Mouse (Mus musculus) midbrain, embryonic 13.5 days (tissue): ENCODE measurements at regions not wholly inside any gene's neighbourhood (a gene's known extent, or its start where the extent isn't known, plus 50 kb on each side); places are given as distances from the start of the nearest gene placed in this dataset.

ENCODE experiments used
- ATAC-seq: fragments of 200-750 bp; cut with Nextera tagmentation; 2 replicates; pipeline ENCODE4 v1.8.0; 2017; ENCODE audit warnings: mild to moderate bottlenecking, moderate TSS enrichment, moderate library complexity
- H3K27ac ChIP-seq: fragments of 300-500 bp; sonication (generic); 2 replicates; pipeline ENCODE4 v1.5.1; 2015; ENCODE audit warnings: inconsistent platforms, mild to moderate bottlenecking, moderate library complexity
- H3K27me3 ChIP-seq: fragments of 300-500 bp; sonication (generic); 2 replicates; pipeline ENCODE4 v1.6.1; 2015; ENCODE audit warnings: mild to moderate bottlenecking, inconsistent platforms
- H3K36me3 ChIP-seq: fragments of 300-500 bp; sonication (generic); 2 replicates; pipeline ENCODE4 v1.6.1; 2015; ENCODE audit warnings: mild to moderate bottlenecking, inconsistent platforms
- H3K4me1 ChIP-seq: fragments of 300-500 bp; sonication (generic); replicated peaks from 2 replicates; pipeline ENCODE4 v1.6.1; 2015; ENCODE audit warnings: inconsistent platforms
- H3K4me2 ChIP-seq: fragments of 300-500 bp; sonication (generic); replicated peaks from 2 replicates; pipeline ENCODE4 v1.6.1; 2015; ENCODE audit warnings: moderate library complexity, mild to moderate bottlenecking, inconsistent platforms
- H3K4me3 ChIP-seq: fragments of 300-500 bp; sonication (generic); replicated peaks from 2 replicates; pipeline ENCODE4 v1.5.1; 2015; ENCODE audit warnings: mild to moderate bottlenecking, inconsistent platforms
- H3K9ac ChIP-seq: fragments of 300-500 bp; sonication (generic); replicated peaks from 2 replicates; pipeline ENCODE4 v1.6.1; 2015; ENCODE audit warnings: mild to moderate bottlenecking, inconsistent platforms
- H3K9me3 ChIP-seq: fragments of 300-500 bp; sonication (generic); 2 replicates; pipeline ENCODE4 v1.6.1; 2016; ENCODE audit warnings: mild to moderate bottlenecking, inconsistent platforms
- WGBS: fragments of 180-500 bp; shearing (Covaris S2); methylation state at CpG from one replicate; pipeline ENCODE4 v1.1.7; 2015; 5-methylcytosine and 5-hydroxymethylcytosine counted together

DNA sequence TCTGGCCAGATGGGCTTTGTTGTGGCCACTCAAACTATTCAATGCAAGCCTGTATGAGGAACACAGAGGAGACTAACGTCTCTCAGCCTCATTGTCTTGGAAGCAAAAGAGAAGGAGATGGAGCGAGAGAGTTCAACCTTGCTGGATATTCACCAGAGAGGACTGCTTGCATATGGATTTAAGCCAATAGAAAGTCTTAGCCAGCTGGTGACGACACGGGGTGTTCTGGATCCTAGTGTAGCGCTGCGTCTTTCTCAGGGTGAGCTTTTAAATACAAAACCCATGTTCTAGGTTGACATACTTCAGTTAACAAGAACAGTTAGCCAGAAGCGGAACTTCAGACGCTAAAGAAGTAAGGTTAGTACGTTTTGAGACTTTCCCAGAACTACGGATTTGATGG, 174.9 kb downstream of the Plpp3 start:
- Histone ChIP-seq H3K4me2 (no peak overlapping the region), H3K27ac (no peak overlapping the region), H3K36me3 (no peaks in the 10 kb centered on the region), H3K4me1 (no peaks in the 10 kb centered on the region), H3K9ac (no peak overlapping the region), H3K9me3 (no peaks in the 10 kb centered on the region), H3K27me3 (no peaks in the 10 kb centered on the region), H3K4me3 (no peak overlapping the region)
- ATAC-seq, result no peak
- 92% methylated on average over 10 of the region's 10 CpGs for WGBS

DNA sequence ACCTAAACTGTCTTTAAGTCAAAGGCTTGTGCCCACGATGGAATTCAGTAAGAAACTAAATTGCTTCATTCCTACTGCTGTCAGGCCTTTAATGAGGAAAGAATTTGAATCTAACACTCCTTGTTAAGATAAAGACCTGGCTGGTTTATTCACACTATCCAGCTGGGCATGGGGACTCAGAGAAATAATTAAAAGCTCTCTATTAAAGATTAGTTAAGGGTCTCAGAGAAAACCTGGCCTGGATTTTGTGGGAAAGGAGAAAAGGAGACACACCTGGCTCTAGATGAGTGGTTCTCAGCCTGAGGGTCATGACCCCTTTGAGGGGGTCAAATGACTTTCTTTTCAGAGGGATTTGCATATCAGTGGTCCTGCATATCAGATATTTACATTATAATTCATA, 178.7 kb downstream of the Plpp3 start:
- ATAC-seq, result no peak
- no peaks in the 10 kb centered on the region for H3K36me3 ChIP-seq
- no peaks in the 10 kb centered on the region for H3K27me3 ChIP-seq
- H3K4me1 ChIP-seq, result no peaks in the 10 kb centered on the region
- H3K27ac ChIP-seq, result no peak overlapping the region
- 20% methylated on average over 1 of the region's 1 CpGs for WGBS
- H3K4me3 ChIP-seq, result no peak overlapping the region
- H3K9me3 ChIP-seq, result no peaks in the 10 kb centered on the region
- no peak overlapping the region for H3K4me2 ChIP-seq
- H3K9ac ChIP-seq, result no peak overlapping the region

DNA sequence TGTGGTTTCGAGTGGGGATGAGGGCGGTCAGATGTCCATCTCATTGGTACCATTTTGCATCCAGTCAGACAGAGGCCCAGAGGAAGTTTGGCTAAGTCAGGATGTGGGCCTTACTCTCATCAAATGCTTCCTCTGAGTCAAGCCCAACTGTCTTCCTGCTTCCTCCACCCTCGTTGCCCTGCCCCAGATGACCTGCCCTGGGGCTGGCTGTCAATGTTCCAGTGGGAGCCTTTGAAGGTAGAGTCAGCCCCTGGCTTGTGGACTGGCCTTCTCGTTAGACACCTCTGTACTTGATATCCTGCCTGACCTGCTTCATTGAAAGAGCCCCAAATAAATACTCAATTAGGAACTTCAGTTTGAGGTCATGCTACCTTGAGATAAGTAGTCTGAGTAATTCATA, 179.4 kb downstream of the Plpp3 start:
- ATAC-seq, result no peak
- H3K4me1 ChIP-seq, result no peaks in the 10 kb centered on the region
- no peak overlapping the region for H3K27ac ChIP-seq
- no peak overlapping the region for H3K4me2 ChIP-seq
- no peaks in the 10 kb centered on the region for H3K27me3 ChIP-seq
- H3K9ac ChIP-seq, result no peak overlapping the region
- no peaks in the 10 kb centered on the region for H3K36me3 ChIP-seq
- no peaks in the 10 kb centered on the region for H3K9me3 ChIP-seq
- H3K4me3 ChIP-seq, result no peak overlapping the region
- WGBS, result 73% methylated on average over 4 of the region's 4 CpGs

DNA sequence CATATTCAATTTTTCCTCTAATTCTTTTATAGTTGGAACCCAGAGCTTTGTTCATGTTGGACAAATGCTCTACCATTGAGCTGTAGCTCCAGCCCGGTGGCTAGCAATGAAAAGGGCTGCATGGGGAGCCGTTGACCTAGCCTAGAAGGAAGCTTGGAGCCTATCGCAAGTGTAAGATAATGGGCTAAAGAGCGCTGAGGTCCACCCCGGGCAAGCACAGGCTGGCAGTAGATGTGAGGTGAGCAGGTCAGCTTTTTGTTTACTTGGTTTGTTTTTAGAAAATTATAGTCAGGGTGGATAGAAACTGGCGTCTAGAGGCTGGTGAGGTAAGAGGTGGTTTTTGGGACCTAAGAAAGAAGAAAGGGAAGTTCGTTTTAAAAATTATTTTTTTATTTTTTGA, 181.0 kb downstream of the Plpp3 start:
- Histone ChIP-seq H3K36me3 (no peaks in the 10 kb centered on the region), H3K9me3 (no peaks in the 10 kb centered on the region), H3K4me3 (no peak overlapping the region), H3K9ac (no peak overlapping the region), H3K4me1 (no peaks in the 10 kb centered on the region), H3K4me2 (no peak overlapping the region), H3K27me3 (no peaks in the 10 kb centered on the region), H3K27ac (no peak overlapping the region)
- no peak for ATAC-seq
- WGBS, result 82% methylated on average over 7 of the region's 7 CpGs

DNA sequence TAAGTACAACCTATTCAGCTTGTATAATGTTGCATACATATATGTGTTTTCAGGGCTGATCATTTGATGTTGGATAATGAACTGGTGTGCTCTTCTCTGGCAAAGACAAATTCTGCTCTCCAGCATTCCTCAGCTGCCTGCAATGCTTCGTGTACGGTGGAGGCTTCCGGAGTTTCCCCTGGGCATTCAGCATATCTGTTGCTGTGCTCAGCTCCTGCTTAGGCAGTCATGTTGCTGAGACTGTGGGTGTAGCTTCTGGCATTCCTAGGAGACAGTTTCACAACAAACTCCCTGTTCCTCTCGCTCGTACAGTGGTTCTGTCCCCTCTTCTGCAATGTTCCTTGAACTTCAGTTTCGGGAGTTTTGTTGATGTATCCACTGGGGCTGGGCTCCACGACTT, 181.7 kb downstream of the Plpp3 start:
- Histone ChIP-seq H3K4me2 (no peak overlapping the region), H3K4me3 (no peak overlapping the region), H3K9me3 (no peaks in the 10 kb centered on the region), H3K27me3 (no peaks in the 10 kb centered on the region), H3K4me1 (no peaks in the 10 kb centered on the region), H3K9ac (no peak overlapping the region), H3K27ac (no peak overlapping the region), H3K36me3 (no peaks in the 10 kb centered on the region)
- 84% methylated on average over 7 of the region's 7 CpGs for WGBS
- ATAC-seq, result no peak

DNA sequence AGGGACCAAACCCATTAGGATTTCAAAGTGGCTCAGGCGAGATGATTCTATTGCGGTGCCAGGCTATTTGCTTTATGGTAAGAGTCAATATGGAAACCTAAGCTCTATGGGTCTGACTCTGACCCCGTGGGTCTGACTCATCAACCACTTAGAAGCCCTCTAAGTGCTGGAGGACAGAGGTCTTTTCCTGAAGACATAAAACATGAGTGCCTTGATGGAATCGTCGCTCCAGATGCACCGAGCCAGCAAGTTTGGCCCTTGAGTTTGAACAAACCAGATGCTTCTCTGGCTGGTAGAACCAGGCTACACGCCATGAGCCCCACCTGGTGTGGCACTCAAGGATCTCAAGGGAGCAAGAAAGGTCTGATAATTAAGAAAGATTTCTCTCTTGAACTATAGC, 184.1 kb downstream of the Plpp3 start:
- H3K4me1 ChIP-seq, result no peaks in the 10 kb centered on the region
- no peaks in the 10 kb centered on the region for H3K36me3 ChIP-seq
- 94% methylated on average over 7 of the region's 7 CpGs for WGBS
- no peak overlapping the region for H3K4me2 ChIP-seq
- H3K27ac ChIP-seq, result no peak overlapping the region
- no peaks in the 10 kb centered on the region for H3K9me3 ChIP-seq
- no peaks in the 10 kb centered on the region for H3K27me3 ChIP-seq
- no peak overlapping the region for H3K4me3 ChIP-seq
- no peak for ATAC-seq
- H3K9ac ChIP-seq, result no peak overlapping the region

DNA sequence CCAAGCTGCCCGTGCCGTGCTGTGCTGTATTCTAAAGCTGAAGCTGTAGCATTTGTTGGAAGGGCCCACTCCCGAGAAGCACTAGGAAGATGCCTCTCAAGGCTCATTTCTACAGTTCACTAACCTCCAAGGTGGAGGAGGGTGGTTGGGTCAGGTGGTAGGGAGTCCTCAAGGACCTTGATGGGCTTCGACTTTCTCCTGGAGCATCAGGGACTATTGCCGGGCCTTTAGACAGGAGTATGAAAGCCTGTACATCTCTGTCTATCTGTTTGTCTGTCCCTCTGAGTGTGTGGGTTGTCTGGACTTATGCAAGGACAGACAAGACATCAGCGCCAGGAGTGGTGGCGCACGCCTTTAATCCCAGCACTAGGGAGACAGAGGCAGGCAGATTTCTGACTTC, 189.7 kb downstream of the Plpp3 start:
- H3K36me3 ChIP-seq, result no peaks in the 10 kb centered on the region
- no peaks in the 10 kb centered on the region for H3K4me1 ChIP-seq
- H3K4me3 ChIP-seq, result no peak overlapping the region
- no peak overlapping the region for H3K27ac ChIP-seq
- no peaks in the 10 kb centered on the region for H3K27me3 ChIP-seq
- ATAC-seq, result no peak
- no peak overlapping the region for H3K4me2 ChIP-seq
- WGBS, result 95% methylated on average over 8 of the region's 8 CpGs
- 0 out of 2 replicates have a peak, but pooled peaks cover 3% of the 10 kb centered on the region for H3K9me3 ChIP-seq
- no peak overlapping the region for H3K9ac ChIP-seq

DNA sequence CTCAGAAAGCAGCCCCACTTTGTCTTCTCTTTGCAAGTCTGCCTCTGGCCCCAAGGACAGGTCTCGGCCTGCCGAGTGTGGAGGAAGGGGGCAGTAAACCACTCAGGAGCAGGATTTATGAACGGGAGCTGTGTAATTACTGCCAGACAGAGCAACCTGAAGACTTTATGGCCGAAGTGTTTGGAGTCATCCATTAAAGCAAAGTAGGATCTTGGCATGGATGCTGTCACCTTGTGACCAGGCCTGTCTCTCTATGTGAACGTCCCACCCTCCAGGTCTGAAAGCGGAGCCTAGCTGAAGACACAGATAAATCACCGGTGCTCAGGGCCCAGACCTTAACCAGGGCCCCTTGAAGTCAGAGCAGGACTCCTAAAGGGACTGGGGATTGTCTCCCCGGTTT, 190.8 kb downstream of the Plpp3 start:
- H3K27ac ChIP-seq, result no peak overlapping the region
- H3K4me1 ChIP-seq, result no peaks in the 10 kb centered on the region
- 0 out of 2 replicates have a peak, but pooled peaks cover 3% of the 10 kb centered on the region for H3K9me3 ChIP-seq
- H3K36me3 ChIP-seq, result no peaks in the 10 kb centered on the region
- ATAC-seq, result no peak
- 95% methylated on average over 8 of the region's 8 CpGs for WGBS
- no peak overlapping the region for H3K9ac ChIP-seq
- H3K27me3 ChIP-seq, result no peaks in the 10 kb centered on the region
- H3K4me2 ChIP-seq, result no peak overlapping the region
- H3K4me3 ChIP-seq, result no peak overlapping the region

DNA sequence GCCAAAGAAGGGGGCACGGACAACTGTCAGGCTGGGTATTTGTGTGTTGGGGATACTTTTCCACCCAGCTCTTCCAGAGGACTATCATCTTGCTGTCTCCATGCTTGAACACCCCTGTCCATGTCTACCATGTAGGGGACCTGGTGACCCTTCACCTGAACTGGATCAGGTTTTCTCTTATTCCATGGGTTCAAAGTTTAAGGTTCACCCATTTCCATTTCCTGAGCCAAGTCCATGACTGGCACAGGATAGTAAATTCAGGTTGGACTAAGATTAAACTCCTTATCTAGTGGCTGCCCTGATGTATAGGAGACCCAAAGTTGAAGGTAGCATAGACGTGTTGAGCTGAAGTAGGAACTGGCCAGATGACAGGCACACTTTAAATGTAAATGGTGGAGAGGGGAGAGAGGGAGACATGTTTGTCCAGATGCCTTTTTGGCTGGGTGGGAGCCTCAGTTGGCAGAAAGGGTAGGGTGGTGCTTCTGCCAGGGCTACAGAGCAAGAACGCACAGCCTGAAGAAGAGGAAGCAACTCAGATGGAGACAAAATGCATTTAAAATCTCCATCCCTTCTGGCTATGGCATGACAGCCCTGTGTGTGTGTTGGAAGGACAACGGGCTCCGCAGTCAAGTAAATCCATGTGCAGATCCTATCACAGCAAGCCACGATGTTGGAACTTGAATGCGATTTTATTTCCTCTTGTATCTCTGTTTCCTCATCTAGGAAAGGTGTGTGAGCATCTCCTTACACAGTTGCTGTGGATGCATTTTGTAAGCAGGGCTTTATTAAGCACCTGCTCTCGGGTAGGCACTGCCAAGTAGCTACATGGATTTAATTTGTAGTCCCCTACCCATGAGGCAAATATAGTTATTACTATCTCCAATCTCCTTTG, 192.4 kb downstream of the Plpp3 start:
- Histone ChIP-seq H3K4me2 (no peak overlapping the region), H3K4me3 (no peak overlapping the region), H3K36me3 (no peaks in the 10 kb centered on the region), H3K27ac (no peak overlapping the region), H3K9me3 (0 out of 2 replicates have a peak, but pooled peaks cover 3% of the 10 kb centered on the region), H3K9ac (no peak overlapping the region), H3K27me3 (no peaks in the 10 kb centered on the region), H3K4me1 (no peaks in the 10 kb centered on the region)
- 94% methylated on average over 8 of the region's 8 CpGs for WGBS
- no peak for ATAC-seq

DNA sequence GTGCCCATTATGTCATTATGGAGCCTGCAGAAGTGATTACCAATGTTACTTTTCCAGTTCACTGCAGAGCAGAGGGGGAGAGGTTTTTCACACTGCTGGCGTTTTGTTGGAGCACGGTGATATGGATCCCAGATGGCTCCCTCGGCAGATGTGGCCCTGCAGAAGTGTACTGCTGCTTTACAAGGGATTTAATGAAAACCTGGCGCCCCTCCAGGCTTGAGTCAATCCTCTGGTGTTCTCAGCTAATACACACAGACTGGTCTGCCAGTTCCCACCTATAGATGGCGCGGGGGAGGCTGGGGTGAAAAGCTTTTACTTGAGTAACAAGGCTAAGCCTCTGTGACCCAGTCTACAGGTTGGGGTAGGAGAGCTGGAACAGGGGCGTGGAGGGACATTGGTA, 195.2 kb downstream of the Plpp3 start:
- H3K4me3 ChIP-seq, result no peak overlapping the region
- 0 out of 2 replicates have a peak, but pooled peaks cover 3% of the 10 kb centered on the region for H3K9me3 ChIP-seq
- no peak overlapping the region for H3K4me2 ChIP-seq
- WGBS, result 65% methylated on average over 7 of the region's 7 CpGs
- H3K4me1 ChIP-seq, result peaks cover 6% of the 10 kb centered on the region
- no peak overlapping the region for H3K9ac ChIP-seq
- H3K27me3 ChIP-seq, result no peaks in the 10 kb centered on the region
- ATAC-seq, result 0 out of 2 replicates have a peak, but pooled peaks have one; percentile 48
- H3K27ac ChIP-seq, result no peak overlapping the region
- H3K36me3 ChIP-seq, result no peaks in the 10 kb centered on the region

DNA sequence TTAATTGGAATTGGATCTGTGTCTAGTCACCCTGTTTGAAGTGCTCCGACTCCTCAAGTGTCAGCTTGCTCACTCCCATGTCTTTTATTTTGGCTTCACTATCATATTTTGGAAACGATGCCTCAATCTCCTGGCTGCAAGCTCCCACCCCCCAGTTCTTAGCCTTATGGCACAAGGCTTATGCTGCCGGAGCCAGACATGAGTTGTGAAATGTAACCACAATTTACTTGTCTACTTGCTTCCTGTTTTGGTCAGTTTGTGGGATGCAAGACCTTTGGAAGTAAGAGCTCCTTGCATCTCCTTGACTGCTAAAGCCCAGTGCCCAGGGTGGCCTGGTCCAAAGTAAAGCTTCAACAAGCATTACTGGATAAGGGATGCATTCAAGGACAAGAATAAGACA, 195.8 kb downstream of the Plpp3 start:
- WGBS, result 95% methylated on average over 3 of the region's 3 CpGs
- Histone ChIP-seq H3K27ac (no peak overlapping the region), H3K9ac (no peak overlapping the region), H3K27me3 (no peaks in the 10 kb centered on the region), H3K4me3 (no peak overlapping the region), H3K9me3 (0 out of 2 replicates have a peak, but pooled peaks cover 3% of the 10 kb centered on the region), H3K4me2 (no peak overlapping the region), H3K36me3 (no peaks in the 10 kb centered on the region), H3K4me1 (peaks cover 6% of the 10 kb centered on the region)
- no peak for ATAC-seq

DNA sequence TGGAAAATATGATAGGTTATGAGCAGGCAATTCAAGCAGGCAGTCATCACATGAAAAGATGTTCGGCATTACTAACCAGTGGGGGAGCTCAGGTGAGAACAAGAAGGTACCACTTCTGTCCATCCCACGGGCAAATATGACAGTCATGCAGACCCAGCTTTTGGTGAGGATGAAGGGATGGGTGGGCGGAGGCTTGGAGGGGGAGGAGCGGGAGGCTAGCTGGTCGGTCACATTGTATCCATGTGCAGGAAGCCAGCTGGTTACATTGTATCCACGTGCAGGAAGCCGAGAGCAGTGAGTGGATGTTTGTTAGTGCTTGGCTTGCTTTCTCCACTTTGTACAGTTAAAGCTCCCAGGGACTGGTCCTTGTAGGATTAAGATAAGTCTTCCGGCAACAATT, 196.9 kb downstream of the Plpp3 start:
- no peaks in the 10 kb centered on the region for H3K27me3 ChIP-seq

DNA sequence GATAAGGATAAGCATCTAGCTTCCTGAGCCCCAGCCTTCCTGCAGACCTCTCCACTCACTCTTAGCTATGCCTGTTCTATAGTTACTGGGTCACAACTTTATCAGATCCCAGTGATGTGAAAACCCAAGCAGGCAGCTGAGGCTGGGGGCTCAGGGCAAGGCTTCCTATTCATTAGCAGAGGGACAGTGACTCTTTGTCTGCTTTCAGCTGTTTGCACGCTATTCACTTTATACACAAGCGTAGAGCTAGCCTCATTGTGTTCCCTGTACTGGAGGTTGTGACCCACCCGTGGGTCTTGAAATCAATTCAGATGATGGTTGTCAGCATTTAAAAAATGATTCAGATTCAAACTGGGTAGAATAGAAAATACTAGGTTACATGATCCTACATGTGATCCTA, 199.5 kb downstream of the Plpp3 start:
- Histone ChIP-seq H3K27me3 (no peaks in the 10 kb centered on the region), H3K9ac (no peak overlapping the region), H3K4me1 (peaks cover 6% of the 10 kb centered on the region), H3K27ac (no peak overlapping the region), H3K9me3 (no peaks in the 10 kb centered on the region), H3K4me2 (no peak overlapping the region), H3K36me3 (no peaks in the 10 kb centered on the region), H3K4me3 (no peak overlapping the region)
- WGBS, result 20% methylated on average over 3 of the region's 3 CpGs
- ATAC-seq, result no peak

More for the DNA sequence above, 196.9 kb downstream of the Plpp3 start:
- Histone ChIP-seq H3K9ac (no peak overlapping the region), H3K4me2 (no peak overlapping the region), H3K4me1 (peaks cover 6% of the 10 kb centered on the region), H3K27ac (no peak overlapping the region), H3K36me3 (no peaks in the 10 kb centered on the region), H3K4me3 (no peak overlapping the region), H3K9me3 (0 out of 2 replicates have a peak, but pooled peaks cover 3% of the 10 kb centered on the region)
- ATAC-seq, result no peak
- 74% methylated on average over 8 of the region's 8 CpGs for WGBS
